Mouse (Mus musculus) spleen, adult 18-20 months (tissue): ENCODE data around the gene Phf3.
"Not testable (repeated sequence)": the region's sequence is repeated elsewhere in the genome, so short reads cannot be mapped to it uniquely, and the experiment has no call there.

Experiments
- DNase-seq, 2 experiments: peaks; one replicate each; pipeline ENCODE4 v3.0.0; 2022; ENCODE audit warnings: mixed read lengths in 2 of 2

Phf3 gene

GRCm38 (mm10) chr1:30815609-30816008 is 58.1 kb downstream of the Phf3 start:
- DNase-seq = no peak

- DNase-seq = no peak
These were observed 58.7 kb downstream of the Phf3 start for GRCm38 (mm10) chr1:30814987-30815386.

- no peak for DNase-seq
These were observed 65.5 kb downstream of the Phf3 start for GRCm38 (mm10) chr1:30808101-30808699.

GRCm38 (mm10) chr1:30805688-30806285 is 67.9 kb downstream of the Phf3 start:
- DNase-seq = no peak

GRCm38 (mm10) chr1:30804919-30805318 is 68.8 kb downstream of the Phf3 start:
- DNase-seq = no peak

GRCm38 (mm10) chr1:30801911-30802310 is 71.8 kb downstream of the Phf3 start:
- DNase-seq = no peak

GRCm38 (mm10) chr1:30799277-30799834 is 74.4 kb downstream of the Phf3 start:
- no peak for DNase-seq

GRCm38 (mm10) chr1:30794606-30795005 is 79.1 kb downstream of the Phf3 start:
- DNase-seq = no peak

- DNase-seq = no peak
These were observed 80.3 kb downstream of the Phf3 start for GRCm38 (mm10) chr1:30793357-30793883.

GRCm38 (mm10) chr1:30792935-30793334 is 80.8 kb downstream of the Phf3 start:
- no peak for DNase-seq

- DNase-seq = no peak
These were observed 83.5 kb downstream of the Phf3 start for GRCm38 (mm10) chr1:30790220-30790619.

- DNase-seq = no peak
These were observed 84.0 kb downstream of the Phf3 start for GRCm38 (mm10) chr1:30789689-30790088.

GRCm38 (mm10) chr1:30789001-30789400 is 84.7 kb downstream of the Phf3 start:
- DNase-seq = no peak

GRCm38 (mm10) chr1:30786583-30786982 is 87.1 kb downstream of the Phf3 start:
- DNase-seq = no peak

GRCm38 (mm10) chr1:30783741-30784140 is 90.0 kb downstream of the Phf3 start:
- DNase-seq = no peak

GRCm38 (mm10) chr1:30780293-30780692 is 93.4 kb downstream of the Phf3 start:
- peak in 1 of 2 experiments; percentile 17 for DNase-seq

GRCm38 (mm10) chr1:30779562-30779961 is 94.2 kb downstream of the Phf3 start:
- no peak for DNase-seq

GRCm38 (mm10) chr1:30778374-30779005 is 95.2 kb downstream of the Phf3 start:
- DNase-seq = peak in 1 of 2 experiments; percentile 13

- DNase-seq = no peak
These were observed 97.5 kb downstream of the Phf3 start for GRCm38 (mm10) chr1:30776196-30776595.

GRCm38 (mm10) chr1:30773662-30774061 is 100.1 kb downstream of the Phf3 start:
- no peak for DNase-seq

- no peak for DNase-seq
These were observed 100.9 kb downstream of the Phf3 start for GRCm38 (mm10) chr1:30772851-30773250.

- DNase-seq = no peak
These were observed 101.9 kb downstream of the Phf3 start for GRCm38 (mm10) chr1:30771772-30772171.

GRCm38 (mm10) chr1:30770599-30770998 is 103.1 kb downstream of the Phf3 start:
- not testable (repeated sequence) for DNase-seq

GRCm38 (mm10) chr1:30756794-30757193 is 116.9 kb downstream of the Phf3 start:
- DNase-seq = no peak
